Mouse (Mus musculus): Measurements from ENCODE around the gene Zfp639. TPM values are rescaled to one million over a fixed set of nuclear protein-coding genes. Genes with fewer than 3 reads are reported as not detected.

Zfp639 gene
- total and polyA plus RNA-seq, 2 experiments: 10.8 to 23.6 TPM

DNA sequence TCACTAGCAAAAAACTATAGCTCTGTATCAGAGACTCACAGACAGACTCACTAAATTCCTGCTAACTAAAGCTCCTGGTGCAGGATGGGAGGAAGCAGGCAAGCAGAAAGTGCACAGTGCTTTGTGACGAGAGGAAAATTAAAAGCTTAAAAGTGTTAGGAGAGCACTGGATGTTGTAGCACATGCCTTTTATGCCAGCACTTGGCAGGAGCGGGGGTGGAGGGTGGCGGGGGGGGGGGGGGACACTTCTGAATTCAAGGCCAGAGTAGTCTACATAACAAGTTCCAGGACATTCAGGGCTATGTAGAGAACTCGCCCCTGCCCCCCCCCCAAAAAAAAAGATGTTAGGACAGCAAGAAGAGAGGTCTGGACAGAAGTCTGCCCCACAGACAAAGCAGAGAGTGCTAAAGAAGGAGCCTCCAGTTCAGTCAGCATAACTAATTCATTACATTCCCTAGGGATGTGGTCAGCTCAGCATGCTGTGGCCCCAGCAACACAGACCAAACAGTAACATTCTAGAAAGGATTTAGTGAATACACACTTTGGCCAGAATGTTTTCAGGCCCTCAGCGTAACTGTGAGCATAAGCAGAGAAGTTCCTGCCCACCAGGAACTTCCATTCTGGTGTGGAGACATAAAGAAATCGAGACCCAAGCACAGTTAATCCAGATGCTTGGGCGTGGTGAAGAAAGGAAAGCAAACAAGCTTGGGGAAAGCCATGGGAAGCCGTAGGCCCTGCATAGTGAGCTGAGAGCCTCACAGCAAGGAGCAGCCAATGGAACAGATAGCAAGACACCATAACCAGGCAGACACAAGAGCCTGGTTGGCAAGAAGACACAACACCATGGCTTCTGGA is 14.0 kb upstream of the Zfp639 start:
- Histone ChIP-seq H3K36me3 (ENCODE audit: control insufficient read depth, insufficient read depth, low read length) (no peaks in the 10 kb centered on the region), H3K79me2 (ENCODE audit: control insufficient read depth, insufficient read depth, low read length) (no peaks in the 10 kb centered on the region), H3K27ac (replicated peaks; ENCODE audit: insufficient read depth, low read depth, low read length) (no peak overlapping the region), H3K27me3 (ENCODE audit: control insufficient read depth, insufficient read depth, low read length) (no peaks in the 10 kb centered on the region), H3K9ac (ENCODE audit: low read depth, low read length) (no peak overlapping the region), H3K4me1 (ENCODE audit: control insufficient read depth, insufficient read depth, low read length) (peaks cover 16% of the 10 kb centered on the region), H3K4me3 (ENCODE audit: insufficient read depth, low read depth, low read length) (no peak overlapping the region)
- no peak for TF ChIP-seq CTCF (IDR thresholded peaks at IDR 0.05; ENCODE audit: low read depth, low read length)
- no peak for TF ChIP-seq POLR2A (IDR thresholded peaks at IDR 0.05; ENCODE audit: extremely low read depth, insufficient read depth, low read length)
- 71% methylated on average over 8 of the region's 8 CpGs for WGBS
- DNase-seq (ENCODE audit: extremely low read depth, low read depth, low spot score): no peak

DNA sequence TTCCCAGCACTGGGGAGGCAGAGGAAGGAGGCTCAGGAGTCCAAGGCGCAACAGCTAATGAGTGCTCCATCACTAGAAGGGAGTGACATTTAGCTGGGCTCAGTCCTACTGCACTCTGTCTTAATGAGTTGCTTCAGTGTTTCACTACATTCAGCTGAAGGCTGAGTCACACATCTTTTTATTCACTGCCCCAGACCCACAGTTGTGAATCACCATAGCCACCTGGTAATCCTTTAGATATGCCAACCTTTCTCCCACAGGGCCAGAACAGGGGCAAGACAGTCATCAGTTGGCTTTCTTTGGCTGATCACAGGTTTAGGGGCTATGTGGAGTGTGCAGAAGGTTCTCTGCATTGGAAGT is 13.4 kb upstream of the Zfp639 start:
- Histone ChIP-seq H3K36me3 (ENCODE audit: control insufficient read depth, insufficient read depth, low read length) (no peaks in the 10 kb centered on the region), H3K27me3 (ENCODE audit: control insufficient read depth, insufficient read depth, low read length) (no peaks in the 10 kb centered on the region), H3K4me1 (ENCODE audit: control insufficient read depth, insufficient read depth, low read length) (peaks cover 16% of the 10 kb centered on the region), H3K9ac (ENCODE audit: low read depth, low read length) (no peak overlapping the region), H3K27ac (replicated peaks; ENCODE audit: insufficient read depth, low read depth, low read length) (no peak overlapping the region), H3K4me3 (ENCODE audit: insufficient read depth, low read depth, low read length) (no peak overlapping the region), H3K79me2 (ENCODE audit: control insufficient read depth, insufficient read depth, low read length) (no peaks in the 10 kb centered on the region)
- WGBS: 87% methylated on average over 1 of the region's 1 CpGs
- no peak for DNase-seq (ENCODE audit: extremely low read depth, low read depth, low spot score)
- TF ChIP-seq POLR2A (IDR thresholded peaks at IDR 0.05; ENCODE audit: extremely low read depth, insufficient read depth, low read length): no peak
- TF ChIP-seq CTCF (IDR thresholded peaks at IDR 0.05; ENCODE audit: low read depth, low read length): no peak

DNA sequence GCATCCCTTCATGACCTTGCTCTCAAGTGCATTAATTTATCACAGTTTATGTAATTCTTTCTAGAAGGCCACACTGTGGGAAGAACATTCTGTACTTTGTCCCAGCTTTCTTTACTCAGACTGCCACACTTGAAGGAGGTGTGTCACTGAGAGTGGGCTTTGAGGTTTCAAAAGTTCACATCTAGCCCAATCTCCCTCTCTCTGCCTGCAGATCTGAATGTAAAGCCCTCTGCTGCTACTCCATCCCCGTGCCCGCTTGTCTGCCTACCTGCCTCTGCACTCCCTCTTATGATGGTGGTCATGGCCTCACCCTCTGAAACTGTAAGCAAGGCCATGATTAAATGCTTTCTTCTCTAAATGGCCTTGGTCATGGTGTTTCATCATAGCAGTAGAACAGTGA is 9.7 kb upstream of the Zfp639 start:
- 97% methylated on average over 2 of the region's 2 CpGs for WGBS

DNA sequence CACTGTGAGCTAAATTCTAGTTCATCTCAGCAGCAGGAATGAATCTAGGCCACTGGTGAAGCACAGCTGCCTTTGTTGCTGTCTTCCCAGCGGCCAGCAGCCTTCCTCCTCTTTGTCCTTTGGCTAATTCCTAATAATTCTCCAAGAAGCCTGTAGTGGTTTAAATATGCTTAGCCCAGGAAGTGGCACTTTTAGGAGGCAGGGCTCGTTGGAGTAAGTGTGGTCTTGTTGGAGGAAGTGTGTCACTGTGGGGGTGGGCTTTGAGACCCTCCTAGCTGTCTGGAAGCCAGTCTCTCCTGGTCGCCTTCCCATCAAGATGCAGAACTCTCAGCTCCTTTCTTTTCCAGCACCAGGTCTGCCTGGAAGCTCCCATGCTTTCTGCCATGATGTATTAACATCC is 4.2 kb upstream of the Zfp639 start:
- Histone ChIP-seq H3K27me3 (ENCODE audit: control insufficient read depth, insufficient read depth, low read length) (no peaks in the 10 kb centered on the region), H3K9ac (ENCODE audit: low read depth, low read length) (no peak overlapping the region), H3K4me1 (ENCODE audit: control insufficient read depth, insufficient read depth, low read length) (no peaks in the 10 kb centered on the region; the same call in 1 of the 2 replicates), H3K27ac (replicated peaks; ENCODE audit: insufficient read depth, low read depth, low read length) (no peak overlapping the region), H3K36me3 (ENCODE audit: control insufficient read depth, insufficient read depth, low read length) (no peaks in the 10 kb centered on the region), H3K79me2 (ENCODE audit: control insufficient read depth, insufficient read depth, low read length) (no peaks in the 10 kb centered on the region), H3K4me3 (ENCODE audit: insufficient read depth, low read depth, low read length) (no peak overlapping the region)
- 85% methylated on average over 3 of the region's 3 CpGs for WGBS
- no peak for DNase-seq (ENCODE audit: extremely low read depth, low read depth, low spot score)
- TF ChIP-seq CTCF (IDR thresholded peaks at IDR 0.05; ENCODE audit: low read depth, low read length) (no peak), POLR2A (IDR thresholded peaks at IDR 0.05; ENCODE audit: extremely low read depth, insufficient read depth, low read length) (no peak)

More for the DNA sequence above, 9.7 kb upstream of the Zfp639 start:
- no peak overlapping the region for H3K27ac ChIP-seq (replicated peaks; ENCODE audit: insufficient read depth, low read depth, low read length)
- H3K4me1 ChIP-seq (ENCODE audit: control insufficient read depth, insufficient read depth, low read length): peaks cover 2% of the 10 kb centered on the region
- no peaks in the 10 kb centered on the region for H3K36me3 ChIP-seq (ENCODE audit: control insufficient read depth, insufficient read depth, low read length)
- no peaks in the 10 kb centered on the region for H3K27me3 ChIP-seq (ENCODE audit: control insufficient read depth, insufficient read depth, low read length)
- no peaks in the 10 kb centered on the region for H3K79me2 ChIP-seq (ENCODE audit: control insufficient read depth, insufficient read depth, low read length)
- TF ChIP-seq POLR2A (IDR thresholded peaks at IDR 0.05; ENCODE audit: extremely low read depth, insufficient read depth, low read length): no peak
- TF ChIP-seq CTCF (IDR thresholded peaks at IDR 0.05; ENCODE audit: low read depth, low read length): no peak
- H3K9ac ChIP-seq (ENCODE audit: low read depth, low read length): no peak overlapping the region
- H3K4me3 ChIP-seq (ENCODE audit: insufficient read depth, low read depth, low read length): no peak overlapping the region
- DNase-seq (ENCODE audit: extremely low read depth, low read depth, low spot score): no peak

DNA sequence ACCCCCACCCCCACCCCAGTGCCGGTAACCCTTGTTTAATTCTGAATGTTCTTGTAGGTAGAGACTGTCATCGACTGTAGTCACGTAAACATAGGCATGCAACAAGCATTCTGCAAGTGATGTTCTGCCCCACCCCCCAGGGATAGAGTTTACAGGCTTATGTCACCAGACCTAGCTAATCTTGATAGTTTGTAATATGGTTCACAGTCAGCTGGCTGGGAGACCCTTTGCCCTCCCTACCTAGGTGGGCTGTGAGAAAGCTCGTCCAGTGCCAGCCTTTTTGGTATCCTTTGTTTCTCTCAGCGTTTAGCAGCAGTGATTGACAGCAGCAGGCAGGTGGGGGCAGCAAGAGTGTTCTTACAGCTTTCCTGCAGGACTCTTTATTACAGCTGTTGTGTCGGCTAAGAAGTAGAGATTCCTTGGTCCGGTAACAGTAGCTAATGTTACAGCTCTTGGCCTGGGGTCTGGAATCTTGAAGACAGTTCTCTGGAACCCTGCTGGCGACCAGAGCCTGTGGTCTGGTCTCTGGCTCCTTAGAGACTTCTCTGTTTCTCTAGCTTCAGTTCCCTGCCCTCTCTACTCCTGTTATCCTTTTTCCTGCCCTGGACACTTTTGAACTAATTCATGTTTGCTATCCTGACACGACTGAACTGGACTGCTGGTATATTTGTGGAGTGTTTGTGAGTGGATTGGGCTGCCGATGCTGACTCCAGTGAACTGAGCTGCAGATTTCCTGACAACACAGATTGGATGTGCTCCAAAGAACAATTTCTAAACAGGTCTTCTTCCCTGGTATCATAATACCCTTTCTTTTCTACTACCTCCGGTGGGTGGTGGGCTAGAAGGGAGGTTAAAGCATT is 3.5 kb upstream of the Zfp639 start:
- H3K36me3 ChIP-seq (ENCODE audit: control insufficient read depth, insufficient read depth, low read length): no peaks in the 10 kb centered on the region
- no peak overlapping the region for H3K27ac ChIP-seq (replicated peaks; ENCODE audit: insufficient read depth, low read depth, low read length)
- DNase-seq (ENCODE audit: extremely low read depth, low read depth, low spot score): no peak
- no peak for TF ChIP-seq CTCF (IDR thresholded peaks at IDR 0.05; ENCODE audit: low read depth, low read length)
- peaks cover 1% of the 10 kb centered on the region; the same call in 1 of the 2 replicates for H3K79me2 ChIP-seq (ENCODE audit: control insufficient read depth, insufficient read depth, low read length)
- H3K4me3 ChIP-seq (ENCODE audit: insufficient read depth, low read depth, low read length): no peak overlapping the region
- WGBS: 78% methylated on average over 11 of the region's 11 CpGs
- no peaks in the 10 kb centered on the region for H3K27me3 ChIP-seq (ENCODE audit: control insufficient read depth, insufficient read depth, low read length)
- H3K4me1 ChIP-seq (ENCODE audit: control insufficient read depth, insufficient read depth, low read length): peaks cover 1% of the 10 kb centered on the region; the same call in 1 of the 2 replicates
- H3K9ac ChIP-seq (ENCODE audit: low read depth, low read length): no peak overlapping the region
